In genomic region chr5:136171363-136172341, GRCm38 (mm10) we compare ENCODE assay signal across 8 mouse cellular contexts. TPM values are rescaled to one million over a fixed set of nuclear protein-coding genes. Genes with fewer than 3 reads are reported as not detected.
A peak's percentile ranks its signal among the peaks of the same experiment; 100 is the strongest.
DNase-seq lines count a peak whose midpoint lies in the region; ATAC-seq and TF ChIP-seq lines count a peak whose summit lies in the region.

No protein-coding gene starts in this region.

- TF ChIP-seq CTCF in CH12.LX (conservative IDR thresholded peaks at IDR 0.05 in 1 of 2, IDR thresholded peaks at IDR 0.05 in 1 of 2; ENCODE audit: low read depth in 2 of 2, low read length in 2 of 2), result no peak

- TF ChIP-seq EP300 in CH12.LX (IDR thresholded peaks at IDR 0.05; ENCODE audit: low read length), result no peak; the same call in 1 of the 2 replicates

- peaks cover 3% of the 10 kb centered on the region; the same call in 1 of the 2 replicates for H3K36me3 ChIP-seq in heart, embryonic 13.5 days
- H3K36me3 ChIP-seq in CH12.LX (replicated peaks in 1 of 2; ENCODE audit: control insufficient read depth in 1 of 2, insufficient read depth in 1 of 2, low read length in 1 of 2), result peaks cover 7 to 20% of the 10 kb centered on the region in 2 experiments
- H3K36me3 ChIP-seq in embryonic facial prominence, embryonic 15.5 days, result peaks cover 8% of the 10 kb centered on the region; the same call in 1 of the 2 replicates
- H3K36me3 ChIP-seq in kidney, embryonic 15.5 days, result peaks cover 3% of the 10 kb centered on the region; the same call in 1 of the 2 replicates
- H3K36me3 ChIP-seq in megakaryocyte, embryonic 14.5 days (replicated peaks; ENCODE audit: low read length), result peaks cover 36% of the 10 kb centered on the region

- intact Hi-C loops in heart, postnatal 14 days (cut with DNase I), result no loop called here

- dilution Hi-C loops in CH12.LX (cut with MboI; ENCODE audit: extremely low pct_ligation_motif_present, extremely low pct_unique_long_range_greater_than_20kb, low sequenced_read_pairs), result no loop called here

- WGBS in heart, embryonic 13.5 days, result 34% methylated on average over 17 of the region's 17 CpGs
- 28% methylated on average over 17 of the region's 17 CpGs for WGBS in embryonic facial prominence, embryonic 15.5 days
- 32% methylated on average over 17 of the region's 17 CpGs for WGBS in kidney, embryonic 15.5 days

- H3K27me3 ChIP-seq in heart, embryonic 13.5 days (replicated peaks), result peaks cover 12% of the 10 kb centered on the region
- H3K27me3 ChIP-seq in CH12.LX (replicated peaks), result no peaks in the 10 kb centered on the region
- no peaks in the 10 kb centered on the region for H3K27me3 ChIP-seq in embryonic facial prominence, embryonic 15.5 days
- H3K27me3 ChIP-seq in kidney, embryonic 15.5 days, result no peaks in the 10 kb centered on the region
- H3K27me3 ChIP-seq in megakaryocyte, embryonic 14.5 days (replicated peaks), result no peaks in the 10 kb centered on the region

- peaks cover 4% of the 10 kb centered on the region; the same call in 1 of the 2 replicates for H3K9me3 ChIP-seq in heart, embryonic 13.5 days
- peaks cover 10% of the 10 kb centered on the region for H3K9me3 ChIP-seq in CH12.LX (replicated peaks; ENCODE audit: low read length)
- H3K9me3 ChIP-seq in embryonic facial prominence, embryonic 15.5 days (replicated peaks), result no peaks in the 10 kb centered on the region; the same call in 1 of the 2 replicates
- H3K9me3 ChIP-seq in kidney, embryonic 15.5 days (replicated peaks), result 0 out of 2 replicates have a peak, but pooled peaks cover 4% of the 10 kb centered on the region
- H3K9me3 ChIP-seq in megakaryocyte, embryonic 14.5 days, result peaks cover 6% of the 10 kb centered on the region

- no peaks in the 10 kb centered on the region for H3K79me2 ChIP-seq in CH12.LX (replicated peaks; ENCODE audit: control insufficient read depth, extremely low read depth, insufficient read depth, poor library complexity, severe bottlenecking)

- H3K4me3 ChIP-seq in heart, embryonic 13.5 days, result peak overlapping the region; percentile 62
- H3K4me3 ChIP-seq in CH12.LX (replicated peaks in 1 of 3; ENCODE audit: low read depth in 2 of 3, low read length in 2 of 3, poor library complexity in 1 of 3), result peak overlapping the region; percentile 66 to 85 (median 70)
- H3K4me3 ChIP-seq in embryonic facial prominence, embryonic 15.5 days (replicated peaks), result peak overlapping the region; percentile 59
- peak overlapping the region; percentile 52 for H3K4me3 ChIP-seq in kidney, embryonic 15.5 days (replicated peaks)
- H3K4me3 ChIP-seq in megakaryocyte, embryonic 14.5 days (replicated peaks), result peak overlapping the region; percentile 97

- H3K4me2 ChIP-seq in heart, embryonic 13.5 days, result peak overlapping the region; percentile 95
- H3K4me2 ChIP-seq in CH12.LX (ENCODE audit: insufficient read depth, low read depth, poor library complexity, severe bottlenecking), result peak overlapping the region; percentile 39
- peak overlapping the region; percentile 71 for H3K4me2 ChIP-seq in embryonic facial prominence, embryonic 15.5 days (replicated peaks)
- H3K4me2 ChIP-seq in kidney, embryonic 15.5 days, result peak overlapping the region; percentile 84

- H3K27ac ChIP-seq in heart, embryonic 13.5 days (replicated peaks), result peak overlapping the region; percentile 40; the same call in 1 of the 2 replicates
- H3K27ac ChIP-seq in CH12.LX (ENCODE audit: insufficient read depth, low read depth), result peak overlapping the region; percentile 62
- peak overlapping the region; percentile 88 for H3K27ac ChIP-seq in embryonic facial prominence, embryonic 15.5 days (replicated peaks)
- peak overlapping the region; percentile 48; the same call in 1 of the 2 replicates for H3K27ac ChIP-seq in kidney, embryonic 15.5 days

- TF ChIP-seq RAD21 in CH12.LX (IDR thresholded peaks at IDR 0.05; ENCODE audit: low read depth, low read length), result no peak

- peaks cover 21% of the 10 kb centered on the region for H3K4me1 ChIP-seq in heart, embryonic 13.5 days
- peaks cover 6 to 42% of the 10 kb centered on the region in 2 experiments; a peak in 3 of 4 replicates for H3K4me1 ChIP-seq in CH12.LX (ENCODE audit: control insufficient read depth in 1 of 2, insufficient read depth in 2 of 2)
- peaks cover 30% of the 10 kb centered on the region for H3K4me1 ChIP-seq in embryonic facial prominence, embryonic 15.5 days
- peaks cover 22% of the 10 kb centered on the region for H3K4me1 ChIP-seq in kidney, embryonic 15.5 days
- H3K4me1 ChIP-seq in megakaryocyte, embryonic 14.5 days, result peaks cover 63% of the 10 kb centered on the region

- no peak for DNase-seq in heart, postnatal 14 days
- DNase-seq in CH12.LX (ENCODE audit: extremely low read depth), result peak; percentile 41
- peak; percentile 10 for DNase-seq in telencephalon, adult 2 months (ENCODE audit: low read depth, low spot score)
- DNase-seq in embryo, embryonic 9.5 days (ENCODE audit: extremely low spot score), result no peak

- no peak for ATAC-seq in heart, embryonic 13.5 days (ENCODE audit: extremely low read depth, insufficient number of reproducible peaks, low FRiP score, low TSS enrichment)
- no peak for ATAC-seq in embryonic facial prominence, embryonic 15.5 days (ENCODE audit: insufficient number of reproducible peaks, low FRiP score, low TSS enrichment, low read depth)
- ATAC-seq in kidney, embryonic 15.5 days (replicated peaks; ENCODE audit: low FRiP score), result no peak

- peak; percentile 34 for TF ChIP-seq POLR2A in CH12.LX (IDR thresholded peaks at IDR 0.05; ENCODE audit: low read depth, low read length)

- in situ Hi-C loops in CH12.LX (cut with MboI; ENCODE audit: low pct_ligation_motif_present, low pct_unique_long_range_greater_than_20kb, low sequenced_read_pairs), result loop anchor here (10.0 kb wide), 1 partner anchor 187 kb away; the partner anchor contains the start of gene Zp3

- peak overlapping the region; percentile 81 for H3K9ac ChIP-seq in heart, embryonic 13.5 days
- H3K9ac ChIP-seq in CH12.LX (ENCODE audit: insufficient read depth, low read depth), result peak overlapping the region; percentile 33; the same call in 1 of the 2 replicates
- no peak overlapping the region for H3K9ac ChIP-seq in embryonic facial prominence, embryonic 15.5 days
- 0 out of 2 replicates have a peak overlapping the region, but pooled peaks have one; percentile 57 for H3K9ac ChIP-seq in kidney, embryonic 15.5 days

TF ChIP-seq in CH12.LX, 34 proteins besides CTCF, POLR2A, EP300 and RAD21 (continues in another document):
- no peak for TF ChIP-seq USF1 (IDR thresholded peaks at IDR 0.05; ENCODE audit: low read depth, low read length)

RNA-seq across cellular contexts. Expression of gene Orai2, which starts 1.1 kb away (rescaled TPM):
- 2.0 and 2.7 TPM in 2 replicates for polyA plus RNA-seq in heart, embryonic 13.5 days (2015; fragmentation: Nextera tagmentation; extraction: Ambion mirVana)
- 1 to 10 TPM; 2.3 to 3.4 TPM for total RNA-seq in heart, postnatal 14 days (2021)
- total RNA-seq in CH12.LX (2012; rRNA removed) (7.3 and 8.8 TPM in 2 replicates), CH12.LX (2014; rRNA removed) (6.4 and 7.3 TPM in 2 replicates)
- polyA plus RNA-seq in CH12.LX (2012; ENCODE audit: insufficient read length, low read depth), result 7.4 TPM in 2 replicates
- 17.1 and 18.3 TPM in 2 replicates for polyA plus RNA-seq in embryonic facial prominence, embryonic 15.5 days (2015; fragmentation: Nextera tagmentation; extraction: Ambion mirVana)
- polyA plus RNA-seq in kidney, embryonic 15.5 days (2015; fragmentation: Nextera tagmentation; extraction: Ambion mirVana), result 6.0 and 6.3 TPM in 2 replicates
- polyA plus RNA-seq in megakaryocyte, embryonic 14.5 days (2012; ENCODE audit: insufficient read depth, low replicate concordance), result 23.2 and 25.7 TPM in 2 replicates

RNA-seq across cellular contexts. Expression of gene Prkrip1, which starts 27.1 kb away (rescaled TPM):
- polyA plus RNA-seq in heart, embryonic 13.5 days (2015; fragmentation: Nextera tagmentation; extraction: Ambion mirVana), result 35.1 and 43.4 TPM in 2 replicates
- 10 to 100 TPM; 20.3 to 21.7 TPM for total RNA-seq in heart, postnatal 14 days (2021)
- total RNA-seq in CH12.LX (2012; rRNA removed) (45.5 and 59.1 TPM in 2 replicates), CH12.LX (2014; rRNA removed) (43.7 and 47.7 TPM in 2 replicates)
- 94.8 and 117 TPM in 2 replicates for polyA plus RNA-seq in CH12.LX (2012; ENCODE audit: insufficient read length, low read depth)
- polyA plus RNA-seq in embryonic facial prominence, embryonic 15.5 days (2015; fragmentation: Nextera tagmentation; extraction: Ambion mirVana), result 50.3 and 52.2 TPM in 2 replicates
- polyA plus RNA-seq in kidney, embryonic 15.5 days (2015; fragmentation: Nextera tagmentation; extraction: Ambion mirVana), result 50.8 and 51.3 TPM in 2 replicates
- 19.4 and 67.8 TPM in 2 replicates for polyA plus RNA-seq in megakaryocyte, embryonic 14.5 days (2012; ENCODE audit: insufficient read depth, low replicate concordance)

RNA-seq across cellular contexts. Expression of gene Alkbh4, which starts 35.7 kb away (rescaled TPM):
- polyA plus RNA-seq in heart, embryonic 13.5 days (2015; fragmentation: Nextera tagmentation; extraction: Ambion mirVana), result 13.1 and 13.9 TPM in 2 replicates
- total RNA-seq in heart, postnatal 14 days (2021), result 1 to 10 TPM; 4.6 to 6.0 TPM
- total RNA-seq in CH12.LX (2012; rRNA removed) (12.9 and 15.7 TPM in 2 replicates), CH12.LX (2014; rRNA removed) (10.2 and 12.2 TPM in 2 replicates)
- polyA plus RNA-seq in CH12.LX (2012; ENCODE audit: insufficient read length, low read depth), result 12.0 and 15.9 TPM in 2 replicates
- 21.6 and 22.7 TPM in 2 replicates for polyA plus RNA-seq in embryonic facial prominence, embryonic 15.5 days (2015; fragmentation: Nextera tagmentation; extraction: Ambion mirVana)
- polyA plus RNA-seq in kidney, embryonic 15.5 days (2015; fragmentation: Nextera tagmentation; extraction: Ambion mirVana), result 15.7 and 16.9 TPM in 2 replicates
- polyA plus RNA-seq in megakaryocyte, embryonic 14.5 days (2012; ENCODE audit: insufficient read depth, low replicate concordance), result 37.3 and 77.1 TPM in 2 replicates

RNA-seq across cellular contexts. Expression of gene Lrwd1, which starts 35.8 kb away (rescaled TPM):
- polyA plus RNA-seq in heart, embryonic 13.5 days (2015; fragmentation: Nextera tagmentation; extraction: Ambion mirVana), result 18.1 and 19.6 TPM in 2 replicates
- 1 to 10 TPM; 6.5 to 7.0 TPM for total RNA-seq in heart, postnatal 14 days (2021)
- 58.9 and 62.1 TPM in 2 replicates for total RNA-seq in CH12.LX (2012; rRNA removed)
- 49.6 and 54.3 TPM in 2 replicates for total RNA-seq in CH12.LX (2014; rRNA removed)
- polyA plus RNA-seq in CH12.LX (2012; ENCODE audit: insufficient read length, low read depth), result 52.2 and 65.9 TPM in 2 replicates
- 36.8 and 40.0 TPM in 2 replicates for polyA plus RNA-seq in embryonic facial prominence, embryonic 15.5 days (2015; fragmentation: Nextera tagmentation; extraction: Ambion mirVana)
- 33.6 and 40.2 TPM in 2 replicates for polyA plus RNA-seq in kidney, embryonic 15.5 days (2015; fragmentation: Nextera tagmentation; extraction: Ambion mirVana)
- polyA plus RNA-seq in megakaryocyte, embryonic 14.5 days (2012; ENCODE audit: insufficient read depth, low replicate concordance), result 47.2 and 54.5 TPM in 2 replicates

RNA-seq across cellular contexts. Expression of gene Polr2j, which starts 55.2 kb away (rescaled TPM):
- polyA plus RNA-seq in heart, embryonic 13.5 days (2015; fragmentation: Nextera tagmentation; extraction: Ambion mirVana), result 139 and 175 TPM in 2 replicates
- 10 to 100 TPM; 61.5 to 63.4 TPM for total RNA-seq in heart, postnatal 14 days (2021)
- total RNA-seq in CH12.LX (2012; rRNA removed), result 137 and 186 TPM in 2 replicates
- 160 and 178 TPM in 2 replicates for total RNA-seq in CH12.LX (2014; rRNA removed)
- 117 and 121 TPM in 2 replicates for polyA plus RNA-seq in CH12.LX (2012; ENCODE audit: insufficient read length, low read depth)
- polyA plus RNA-seq in embryonic facial prominence, embryonic 15.5 days (2015; fragmentation: Nextera tagmentation; extraction: Ambion mirVana), result 205 and 222 TPM in 2 replicates
- polyA plus RNA-seq in kidney, embryonic 15.5 days (2015; fragmentation: Nextera tagmentation; extraction: Ambion mirVana), result 249 and 260 TPM in 2 replicates
- polyA plus RNA-seq in megakaryocyte, embryonic 14.5 days (2012; ENCODE audit: insufficient read depth, low replicate concordance), result 14.7 and 91.2 TPM in 2 replicates

Comparison
In these comparisons a context has a peak if more than half of its experiments do, and no peak if none do; other contexts are left out.
1. H3K4me2 ChIP-seq: peak in every context shown above with its lines; median percentile 95 in heart, embryonic 13.5 days; 84 in kidney, embryonic 15.5 days; 71 in embryonic facial prominence, embryonic 15.5 days; 39 in CH12.LX.
2. DNase-seq: peak in CH12.LX (single experiment) and telencephalon, adult 2 months (single experiment); none in heart, postnatal 14 days (0 of 2) and embryo, embryonic 9.5 days (single experiment).
3. Peak in every context shown above with its lines, with median percentiles within 50 percentile points of each other: H3K27ac ChIP-seq and H3K4me3 ChIP-seq.